Mouse (Mus musculus) liver, postnatal 0 days (tissue): Measurements from ENCODE around the gene Samsn1. TPM values are rescaled to one million over a fixed set of nuclear protein-coding genes. Genes with fewer than 3 reads are reported as not detected.

Source experiments
- ATAC-seq: fragments of 200-750 bp; cut with Nextera tagmentation; 2 replicates; pipeline ENCODE4 v1.8.0; 2017; ENCODE audit warnings: mild to moderate bottlenecking, moderate library complexity
- DNase-seq: peaks from one replicate; pipeline ENCODE4 v3.0.0-alpha.2; 2016
- H3K27ac ChIP-seq: fragments of 300-500 bp; sonication (generic); 2 replicates; pipeline ENCODE4 v1.5.1; 2014; ENCODE audit warnings: antibody characterized with exemption, moderate library complexity, mild to moderate bottlenecking, low read depth
- H3K27me3 ChIP-seq: fragments of 300-500 bp; sonication (generic); 2 replicates; pipeline ENCODE4 v1.6.1; 2014; ENCODE audit warnings: low read length, control low read depth, mixed read lengths; ENCODE audit not compliant: insufficient read depth
- H3K36me3 ChIP-seq: fragments of 300-500 bp; sonication (generic); replicated peaks from 2 replicates; pipeline ENCODE4 v1.6.1; 2014; ENCODE audit warnings: mild to moderate bottlenecking, control low read depth, low read length, moderate library complexity, mixed read lengths; ENCODE audit not compliant: insufficient read depth
- H3K4me1 ChIP-seq: fragments of 300-500 bp; sonication (generic); 2 replicates; pipeline ENCODE4 v1.6.1; 2014; ENCODE audit warnings: antibody characterized with exemption, mild to moderate bottlenecking, control low read depth; ENCODE audit not compliant: insufficient read depth
- H3K4me2 ChIP-seq: fragments of 300-500 bp; sonication (generic); 2 replicates; pipeline ENCODE4 v1.6.1; 2014; ENCODE audit warnings: low read depth, mild to moderate bottlenecking, low read length, moderate library complexity, mixed read lengths
- H3K4me3 ChIP-seq: fragments of 300-500 bp; sonication (generic); 2 replicates; pipeline ENCODE4 v1.5.1; 2014; ENCODE audit warnings: low read depth, low read length
- H3K9ac ChIP-seq: fragments of 300-500 bp; sonication (generic); replicated peaks from 2 replicates; pipeline ENCODE4 v1.6.1; 2014; ENCODE audit warnings: mild to moderate bottlenecking, moderate library complexity
- H3K9me3 ChIP-seq: fragments of 300-500 bp; sonication (generic); 2 replicates; pipeline ENCODE4 v1.6.1; 2016; ENCODE audit warnings: mild to moderate bottlenecking, control low read depth, low read length, mixed read lengths
- CTCF ChIP-seq: sonication (generic); IDR thresholded peaks from 2 replicates; pipeline ENCODE4 v1.5.1; 2016; ENCODE audit warnings: antibody characterized with exemption, low read depth
- EP300 ChIP-seq: IDR thresholded peaks from 2 replicates; pipeline ENCODE4 v1.6.1; 2016; ENCODE audit warnings: antibody characterized with exemption, low read depth, mild to moderate bottlenecking
- WGBS: fragments of 180-500 bp; shearing (Covaris S2); extraction: QIAGEN DNeasy Blood & Tissue Kit; methylation state at CpG from one replicate; pipeline ENCODE4 v1.1.7; 2014; ENCODE audit not compliant: insufficient replicate concordance; 5-methylcytosine and 5-hydroxymethylcytosine counted together
- polyA plus RNA-seq: library from polyadenylated mRNA; unstranded; fragments of >200 nt; fragmentation: Nextera tagmentation; extraction: Ambion mirVana; gene quantifications from 2 replicates; pipeline ENCODE4 v1.2.1, GENCODE M21; 2015

Gene Samsn1
- polyA plus RNA-seq, 1 experiment from 2014 or later, result 10.1 TPM

GRCm38 (mm10) chr16:76000127-76000526 is 22.0 kb downstream of the Samsn1 start:
- ATAC-seq, result no peak
- WGBS, result 87% methylated on average over 9 of the region's 9 CpGs

GRCm38 (mm10) chr16:75990173-75990572 is 31.9 kb downstream of the Samsn1 start:
- DNase-seq, result no peak

More at GRCm38 (mm10) chr16:76000127-76000526, 22.0 kb downstream of the Samsn1 start:
- Histone ChIP-seq H3K9me3 (no peaks in the 10 kb centered on the region), H3K4me3 (no peak overlapping the region), H3K4me2 (no peak overlapping the region), H3K9ac (no peak overlapping the region), H3K27ac (no peak overlapping the region), H3K4me1 (0 out of 2 replicates have a peak, but pooled peaks cover 3% of the 10 kb centered on the region), H3K36me3 (no peaks in the 10 kb centered on the region), H3K27me3 (no peaks in the 10 kb centered on the region)
- no peak for DNase-seq
- TF ChIP-seq EP300, result no peak

GRCm38 (mm10) chr16:75983831-75984230 is 38.2 kb downstream of the Samsn1 start:
- H3K27me3 ChIP-seq, result no peaks in the 10 kb centered on the region
- H3K4me1 ChIP-seq, result no peaks in the 10 kb centered on the region
- ATAC-seq (no peak), DNase-seq (no peak)
- TF ChIP-seq CTCF (no peak), EP300 (no peak)
- 42% methylated on average over 1 of the region's 1 CpGs for WGBS
- H3K36me3 ChIP-seq, result no peaks in the 10 kb centered on the region
- no peak overlapping the region for H3K27ac ChIP-seq
- H3K9ac ChIP-seq, result no peak overlapping the region
- no peak overlapping the region for H3K4me3 ChIP-seq
- H3K4me2 ChIP-seq, result no peak overlapping the region
- no peaks in the 10 kb centered on the region for H3K9me3 ChIP-seq

More at GRCm38 (mm10) chr16:75990173-75990572, 31.9 kb downstream of the Samsn1 start:
- no peak for TF ChIP-seq CTCF
- TF ChIP-seq EP300, result no peak
- H3K9me3 ChIP-seq, result no peaks in the 10 kb centered on the region
- no peak overlapping the region for H3K4me3 ChIP-seq
- no peaks in the 10 kb centered on the region for H3K27me3 ChIP-seq
- no peak for ATAC-seq
- H3K4me1 ChIP-seq, result no peaks in the 10 kb centered on the region
- no peaks in the 10 kb centered on the region for H3K36me3 ChIP-seq
- no peak overlapping the region for H3K27ac ChIP-seq
- H3K9ac ChIP-seq, result no peak overlapping the region
- WGBS, result 33% methylated on average over 1 of the region's 1 CpGs
- no peak overlapping the region for H3K4me2 ChIP-seq

GRCm38 (mm10) chr16:75979381-75979780 is 42.7 kb downstream of the Samsn1 start:
- no peak overlapping the region for H3K9ac ChIP-seq
- no peak for ATAC-seq

GRCm38 (mm10) chr16:75977798-75978197 is 44.3 kb downstream of the Samsn1 start:
- H3K27ac ChIP-seq, result no peak overlapping the region
- no peak overlapping the region for H3K4me3 ChIP-seq
- ATAC-seq (no peak), DNase-seq (no peak)
- no peaks in the 10 kb centered on the region for H3K9me3 ChIP-seq
- no peaks in the 10 kb centered on the region for H3K36me3 ChIP-seq
- no peak for TF ChIP-seq EP300
- no peak for TF ChIP-seq CTCF
- 77% methylated on average over 5 of the region's 5 CpGs for WGBS
- H3K4me2 ChIP-seq, result no peak overlapping the region
- no peak overlapping the region for H3K9ac ChIP-seq
- no peaks in the 10 kb centered on the region for H3K27me3 ChIP-seq
- H3K4me1 ChIP-seq, result 0 out of 2 replicates have a peak, but pooled peaks cover 4% of the 10 kb centered on the region

More at GRCm38 (mm10) chr16:75979381-75979780, 42.7 kb downstream of the Samsn1 start:
- no peaks in the 10 kb centered on the region for H3K27me3 ChIP-seq
- H3K4me1 ChIP-seq, result 0 out of 2 replicates have a peak, but pooled peaks cover 4% of the 10 kb centered on the region
- no peak for DNase-seq
- H3K27ac ChIP-seq, result no peak overlapping the region
- TF ChIP-seq CTCF (no peak), EP300 (no peak)
- H3K36me3 ChIP-seq, result no peaks in the 10 kb centered on the region
- no peak overlapping the region for H3K4me3 ChIP-seq
- no peak overlapping the region for H3K4me2 ChIP-seq
- H3K9me3 ChIP-seq, result no peaks in the 10 kb centered on the region

- Histone ChIP-seq H3K27me3 (no peaks in the 10 kb centered on the region), H3K4me1 (0 out of 2 replicates have a peak, but pooled peaks cover 4% of the 10 kb centered on the region), H3K27ac (no peak overlapping the region), H3K4me3 (no peak overlapping the region), H3K9ac (no peak overlapping the region), H3K36me3 (no peaks in the 10 kb centered on the region), H3K4me2 (no peak overlapping the region), H3K9me3 (no peaks in the 10 kb centered on the region)
- WGBS, result 88% methylated on average over 11 of the region's 11 CpGs
- no peak for TF ChIP-seq CTCF
- TF ChIP-seq EP300, result no peak
- DNase-seq, result no peak
- ATAC-seq, result no peak
Observed at GRCm38 (mm10) chr16:75975682-75976332, 46.3 kb downstream of the Samsn1 start.
